Mouse (Mus musculus): ENCODE measurements around the gene Lrrc27. TPM values are rescaled to one million over a fixed set of nuclear protein-coding genes. Genes with fewer than 3 reads are reported as not detected.

Gene Lrrc27
- 2.8 and 4.1 TPM in 2 replicates for polyA plus RNA-seq (2015; fragmentation: Nextera tagmentation; extraction: Ambion mirVana)

DNA sequence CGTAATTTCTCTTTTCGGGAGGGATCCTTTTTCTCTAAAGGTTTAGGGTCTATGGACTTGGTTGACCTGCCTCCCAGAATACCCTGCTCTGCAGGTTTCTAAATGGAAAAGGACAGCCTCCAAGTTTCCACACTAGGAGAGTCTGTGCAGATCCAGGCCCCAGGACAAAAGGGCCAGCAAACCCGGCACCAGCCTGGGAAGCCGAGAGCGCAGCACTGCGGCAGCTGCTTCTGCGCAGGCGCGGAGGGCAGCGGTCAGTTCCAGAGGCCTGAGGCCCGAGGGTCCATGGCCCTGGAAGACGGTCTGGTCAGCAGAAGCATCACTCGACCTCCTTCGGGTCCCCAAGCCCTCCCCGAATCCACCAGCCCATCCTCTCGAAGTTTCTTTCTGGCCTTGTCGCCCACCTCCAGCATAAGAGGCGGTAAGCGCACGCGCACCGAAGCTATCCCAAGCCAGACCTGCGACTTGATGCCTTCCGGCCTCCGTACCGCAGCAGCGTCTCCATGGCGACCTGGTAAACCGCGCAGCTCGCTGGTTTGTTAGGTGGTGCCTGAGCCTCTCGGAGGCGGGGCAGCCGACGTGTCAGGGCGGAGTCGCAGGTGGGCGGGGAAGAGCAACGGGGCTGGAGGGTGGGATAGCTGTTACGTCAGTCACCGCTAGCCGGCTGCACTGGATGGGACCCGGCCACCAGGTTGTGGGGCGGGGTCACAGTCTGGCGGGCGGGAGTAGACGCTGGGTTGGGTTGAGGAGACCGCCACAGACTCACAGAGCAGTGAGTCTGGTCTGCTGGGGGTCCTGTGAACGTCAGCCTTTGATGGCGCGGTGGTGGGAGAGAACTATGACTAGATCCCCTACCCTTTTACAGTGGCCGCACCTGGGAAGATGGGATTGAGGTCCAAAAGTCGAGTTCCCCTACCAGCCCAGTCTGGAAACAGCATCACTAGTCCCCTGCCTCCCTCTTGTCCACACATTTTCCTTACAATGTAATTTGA, at the start of gene Lrrc27, which contains the start of gene Stk32c:
Gene Lrrc27 (plus strand): TSS at position 235 of the 992 bp plus-strand sequence.
Gene Stk32c (minus strand): TSS at position 554 of the 992 bp plus-strand sequence.
- Histone ChIP-seq H3K36me3 (ENCODE audit: control insufficient read depth, insufficient read depth) (no peaks in the 10 kb centered on the region), H3K4me3 (ENCODE audit: low read length) (peak within 1 kb of the TSS; percentile 68), H3K4me1 (ENCODE audit: control insufficient read depth, insufficient read depth, low read length) (peaks cover 16% of the 10 kb centered on the region), H3K9me3 (replicated peaks; ENCODE audit: control insufficient read depth, low read length) (no peaks in the 10 kb centered on the region), H3K9ac (ENCODE audit: low read length) (peak within 1 kb of the TSS; percentile 87), H3K4me2 (ENCODE audit: low read depth, low read length) (peak within 1 kb of the TSS; percentile 76), H3K27me3 (ENCODE audit: control insufficient read depth, insufficient read depth, low read length) (no peaks in the 10 kb centered on the region), H3K27ac (ENCODE audit: low read length) (peak within 1 kb of the TSS; percentile 87)
- WGBS: 2% methylated on average over 53 of the region's 53 CpGs
- ATAC-seq (replicated peaks; ENCODE audit: extremely low read depth, insufficient read depth, low FRiP score): peak; percentile 97

DNA sequence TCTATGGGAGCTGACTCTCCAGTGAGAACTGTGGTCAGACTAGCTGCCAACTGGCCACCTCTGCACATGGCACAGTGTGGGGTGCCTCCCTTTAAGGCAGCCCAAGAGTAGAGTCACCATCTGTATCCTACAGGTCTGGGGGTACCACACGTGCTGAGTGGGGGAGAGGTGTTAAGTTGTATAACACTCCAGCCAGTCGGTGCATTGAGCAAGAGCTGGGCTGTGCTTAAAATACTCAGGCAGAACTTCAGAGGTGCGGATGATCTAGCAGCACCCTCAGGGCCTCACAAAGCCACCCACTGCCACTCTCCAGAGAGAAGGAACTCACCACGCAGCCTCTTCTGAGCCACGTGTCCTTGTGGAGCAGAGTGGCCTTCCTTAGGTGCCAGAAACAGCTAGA, 48.4 kb upstream of the Lrrc27 start:
- 64% methylated on average over 5 of the region's 5 CpGs for WGBS
- no peaks in the 10 kb centered on the region; the same call in 1 of the 2 replicates for H3K27me3 ChIP-seq (ENCODE audit: control insufficient read depth, insufficient read depth, low read length)
- no peak overlapping the region for H3K4me3 ChIP-seq (ENCODE audit: low read length)
- H3K4me1 ChIP-seq (ENCODE audit: control insufficient read depth, insufficient read depth, low read length): no peaks in the 10 kb centered on the region
- no peaks in the 10 kb centered on the region for H3K36me3 ChIP-seq (ENCODE audit: control insufficient read depth, insufficient read depth)
- H3K9ac ChIP-seq (ENCODE audit: low read length): no peak overlapping the region
- H3K9me3 ChIP-seq (replicated peaks; ENCODE audit: control insufficient read depth, low read length): peaks cover 20% of the 10 kb centered on the region
- no peak overlapping the region for H3K4me2 ChIP-seq (ENCODE audit: low read depth, low read length)
- ATAC-seq (replicated peaks; ENCODE audit: extremely low read depth, insufficient read depth, low FRiP score): no peak
- H3K27ac ChIP-seq (ENCODE audit: low read length): no peak overlapping the region

- 62% methylated on average over 4 of the region's 4 CpGs for WGBS
- H3K4me2 ChIP-seq (ENCODE audit: low read depth, low read length): no peak overlapping the region
- no peak overlapping the region for H3K9ac ChIP-seq (ENCODE audit: low read length)
- H3K27ac ChIP-seq (ENCODE audit: low read length): no peak overlapping the region
- H3K27me3 ChIP-seq (ENCODE audit: control insufficient read depth, insufficient read depth, low read length): no peaks in the 10 kb centered on the region; the same call in 1 of the 2 replicates
- no peak for ATAC-seq (replicated peaks; ENCODE audit: extremely low read depth, insufficient read depth, low FRiP score)
- H3K4me1 ChIP-seq (ENCODE audit: control insufficient read depth, insufficient read depth, low read length): no peaks in the 10 kb centered on the region
- peaks cover 20% of the 10 kb centered on the region for H3K9me3 ChIP-seq (replicated peaks; ENCODE audit: control insufficient read depth, low read length)
- no peaks in the 10 kb centered on the region for H3K36me3 ChIP-seq (ENCODE audit: control insufficient read depth, insufficient read depth)
- no peak overlapping the region for H3K4me3 ChIP-seq (ENCODE audit: low read length)
Measured at GRCm38 (mm10) chr7:139169143-139169542, 43.6 kb upstream of the Lrrc27 start.

DNA sequence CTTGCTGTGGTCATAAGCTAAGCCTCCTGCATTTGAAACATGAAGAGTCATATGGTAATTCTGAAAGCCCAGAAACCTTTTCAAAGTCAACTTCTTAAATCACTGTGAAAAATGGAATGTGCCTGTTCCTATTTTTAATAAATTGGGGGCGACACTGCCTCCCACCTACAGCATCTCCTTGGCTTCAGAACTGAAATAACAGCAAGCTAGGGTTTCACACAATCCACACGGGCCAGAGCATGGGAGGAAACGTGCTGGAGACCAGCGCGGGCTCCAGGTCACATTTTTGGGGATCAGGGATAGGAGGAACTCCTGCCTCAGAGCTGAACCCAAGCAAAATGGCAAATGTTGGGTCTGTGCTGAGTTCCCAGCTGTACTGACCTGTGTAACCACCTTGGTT, 33.5 kb upstream of the Lrrc27 start:
- 77% methylated on average over 5 of the region's 5 CpGs for whole genome bisulfite sequencing
- H3K9me3 ChIP-seq (replicated peaks; ENCODE audit: control insufficient read depth, low read length): no peaks in the 10 kb centered on the region
- no peaks in the 10 kb centered on the region for H3K36me3 ChIP-seq (ENCODE audit: control insufficient read depth, insufficient read depth)
- H3K9ac ChIP-seq (ENCODE audit: low read length): no peak overlapping the region
- no peak overlapping the region for H3K4me3 ChIP-seq (ENCODE audit: low read length)
- ATAC-seq (replicated peaks; ENCODE audit: extremely low read depth, insufficient read depth, low FRiP score): no peak
- no peaks in the 10 kb centered on the region for H3K27me3 ChIP-seq (ENCODE audit: control insufficient read depth, insufficient read depth, low read length)
- no peak overlapping the region for H3K4me2 ChIP-seq (ENCODE audit: low read depth, low read length)
- no peaks in the 10 kb centered on the region for H3K4me1 ChIP-seq (ENCODE audit: control insufficient read depth, insufficient read depth, low read length)
- no peak overlapping the region for H3K27ac ChIP-seq (ENCODE audit: low read length)

GRCm38 (mm10) chr7:139180058-139180457, 32.7 kb upstream of the Lrrc27 start:
- no peaks in the 10 kb centered on the region for H3K9me3 ChIP-seq (replicated peaks; ENCODE audit: control insufficient read depth, low read length)
- H3K4me3 ChIP-seq (ENCODE audit: low read length): no peak overlapping the region
- H3K36me3 ChIP-seq (ENCODE audit: control insufficient read depth, insufficient read depth): no peaks in the 10 kb centered on the region
- H3K4me2 ChIP-seq (ENCODE audit: low read depth, low read length): no peak overlapping the region
- no peak for ATAC-seq (replicated peaks; ENCODE audit: extremely low read depth, insufficient read depth, low FRiP score)
- H3K9ac ChIP-seq (ENCODE audit: low read length): no peak overlapping the region
- no peaks in the 10 kb centered on the region for H3K4me1 ChIP-seq (ENCODE audit: control insufficient read depth, insufficient read depth, low read length)
- peaks cover 6% of the 10 kb centered on the region for H3K27me3 ChIP-seq (ENCODE audit: control insufficient read depth, insufficient read depth, low read length)
- whole genome bisulfite sequencing: 84% methylated on average over 3 of the region's 3 CpGs
- H3K27ac ChIP-seq (ENCODE audit: low read length): no peak overlapping the region

- H3K9ac ChIP-seq (ENCODE audit: low read length): no peak overlapping the region
- no peak for ATAC-seq (replicated peaks; ENCODE audit: extremely low read depth, insufficient read depth, low FRiP score)
- H3K4me1 ChIP-seq (ENCODE audit: control insufficient read depth, insufficient read depth, low read length): 0 out of 2 replicates have a peak, but pooled peaks cover 4% of the 10 kb centered on the region
- H3K27me3 ChIP-seq (ENCODE audit: control insufficient read depth, insufficient read depth, low read length): peaks cover 38% of the 10 kb centered on the region
- no peaks in the 10 kb centered on the region for H3K9me3 ChIP-seq (replicated peaks; ENCODE audit: control insufficient read depth, low read length)
- no peak overlapping the region for H3K4me3 ChIP-seq (ENCODE audit: low read length)
- H3K4me2 ChIP-seq (ENCODE audit: low read depth, low read length): no peak overlapping the region
- H3K27ac ChIP-seq (ENCODE audit: low read length): no peak overlapping the region
- H3K36me3 ChIP-seq (ENCODE audit: control insufficient read depth, insufficient read depth): no peaks in the 10 kb centered on the region
- 67% methylated on average over 4 of the region's 4 CpGs for WGBS
Measured at GRCm38 (mm10) chr7:139184396-139184795, 28.4 kb upstream of the Lrrc27 start.

- H3K4me3 ChIP-seq (ENCODE audit: low read length): no peak overlapping the region
- no peaks in the 10 kb centered on the region for H3K36me3 ChIP-seq (ENCODE audit: control insufficient read depth, insufficient read depth)
- H3K9ac ChIP-seq (ENCODE audit: low read length): no peak overlapping the region
- WGBS: 79% methylated on average over 7 of the region's 7 CpGs
- H3K4me1 ChIP-seq (ENCODE audit: control insufficient read depth, insufficient read depth, low read length): 0 out of 2 replicates have a peak, but pooled peaks cover 4% of the 10 kb centered on the region
- H3K4me2 ChIP-seq (ENCODE audit: low read depth, low read length): no peak overlapping the region
- no peak overlapping the region for H3K27ac ChIP-seq (ENCODE audit: low read length)
- H3K27me3 ChIP-seq (ENCODE audit: control insufficient read depth, insufficient read depth, low read length): peaks cover 38% of the 10 kb centered on the region
- no peak for ATAC-seq (replicated peaks; ENCODE audit: extremely low read depth, insufficient read depth, low FRiP score)
- H3K9me3 ChIP-seq (replicated peaks; ENCODE audit: control insufficient read depth, low read length): no peaks in the 10 kb centered on the region
Measured at GRCm38 (mm10) chr7:139184846-139185245, 27.9 kb upstream of the Lrrc27 start.

- no peak overlapping the region for H3K27ac ChIP-seq (ENCODE audit: low read length)
- 57% methylated on average over 5 of the region's 5 CpGs for WGBS
- 0 out of 2 replicates have a peak, but pooled peaks cover 4% of the 10 kb centered on the region for H3K4me1 ChIP-seq (ENCODE audit: control insufficient read depth, insufficient read depth, low read length)
- H3K9me3 ChIP-seq (replicated peaks; ENCODE audit: control insufficient read depth, low read length): no peaks in the 10 kb centered on the region
- H3K27me3 ChIP-seq (ENCODE audit: control insufficient read depth, insufficient read depth, low read length): peaks cover 41% of the 10 kb centered on the region
- H3K9ac ChIP-seq (ENCODE audit: low read length): no peak overlapping the region
- H3K36me3 ChIP-seq (ENCODE audit: control insufficient read depth, insufficient read depth): no peaks in the 10 kb centered on the region
- no peak overlapping the region for H3K4me2 ChIP-seq (ENCODE audit: low read depth, low read length)
- no peak overlapping the region for H3K4me3 ChIP-seq (ENCODE audit: low read length)
- ATAC-seq (replicated peaks; ENCODE audit: extremely low read depth, insufficient read depth, low FRiP score): no peak
Measured at GRCm38 (mm10) chr7:139185971-139186370, 26.8 kb upstream of the Lrrc27 start.

DNA sequence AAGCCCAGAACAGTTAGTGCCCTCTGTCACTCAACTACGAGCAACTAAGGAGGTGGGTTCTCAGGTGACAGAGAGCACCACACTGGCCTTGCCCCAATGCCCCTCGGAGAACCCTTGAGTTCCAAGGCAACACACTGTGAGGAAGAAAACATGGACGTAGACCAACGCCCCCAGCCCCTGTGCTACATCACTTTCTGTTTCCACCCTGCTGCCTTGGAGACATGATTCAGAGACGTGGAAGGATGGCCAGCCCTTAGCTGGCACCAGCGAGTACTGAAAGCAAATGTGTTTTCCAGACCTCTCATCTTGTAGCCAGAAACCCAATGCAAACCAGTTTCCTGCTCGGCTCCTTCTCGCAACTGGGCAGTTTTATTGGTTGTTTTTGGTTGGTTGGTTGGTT, 26.4 kb upstream of the Lrrc27 start:
- Histone ChIP-seq H3K4me3 (ENCODE audit: low read length) (no peak overlapping the region), H3K4me1 (ENCODE audit: control insufficient read depth, insufficient read depth, low read length) (0 out of 2 replicates have a peak, but pooled peaks cover 4% of the 10 kb centered on the region), H3K27me3 (ENCODE audit: control insufficient read depth, insufficient read depth, low read length) (peaks cover 41% of the 10 kb centered on the region), H3K27ac (ENCODE audit: low read length) (no peak overlapping the region), H3K9me3 (replicated peaks; ENCODE audit: control insufficient read depth, low read length) (no peaks in the 10 kb centered on the region), H3K4me2 (ENCODE audit: low read depth, low read length) (no peak overlapping the region), H3K36me3 (ENCODE audit: control insufficient read depth, insufficient read depth) (no peaks in the 10 kb centered on the region), H3K9ac (ENCODE audit: low read length) (no peak overlapping the region)
- 70% methylated on average over 8 of the region's 8 CpGs for WGBS
- no peak for ATAC-seq (replicated peaks; ENCODE audit: extremely low read depth, insufficient read depth, low FRiP score)

Measured in heart, embryonic 16.5 days (tissue).